Mouse (Mus musculus) heart, embryonic 14.5 days (tissue): Measurements from ENCODE around the gene Olfr1443. TPM values are rescaled to one million over a fixed set of nuclear protein-coding genes. Genes with fewer than 3 reads are reported as not detected.
"Not testable (repeated sequence)": the region's sequence is repeated elsewhere in the genome, so short reads cannot be mapped to it uniquely, and the experiment has no call there.

ENCODE experiments used
- ATAC-seq: fragments of 200-750 bp; cut with Nextera tagmentation; 2 replicates; pipeline ENCODE4 v1.8.0; 2017; ENCODE audit warnings: low read depth, moderate TSS enrichment; ENCODE audit not compliant: insufficient number of reproducible peaks, insufficient read depth, low FRiP score
- H3K27ac ChIP-seq, 2 experiments: fragments of 200-500 bp in 1 of 2; fragments of 300-500 bp in 1 of 2; sonication (generic) in 1 of 2; replicated peaks in 1 of 2; 2 replicates each; pipeline ENCODE4 v1.5.1; 2012 to 2014; ENCODE audit warnings: low read depth in 2 of 2, low read length in 2 of 2, control low read depth in 1 of 2, mild to moderate bottlenecking in 1 of 2, mixed read lengths in 1 of 2; ENCODE audit not compliant: control insufficient read depth in 1 of 2, insufficient read depth in 1 of 2
- H3K27me3 ChIP-seq: fragments of 300-500 bp; sonication (generic); 2 replicates; pipeline ENCODE4 v1.6.1; 2014; ENCODE audit warnings: mild to moderate bottlenecking, low read length, control low read depth; ENCODE audit not compliant: control insufficient read depth, insufficient read depth
- H3K36me3 ChIP-seq: fragments of 300-500 bp; sonication (generic); 2 replicates; pipeline ENCODE4 v1.6.1; 2014; ENCODE audit warnings: mild to moderate bottlenecking, control low read depth, low read length, mixed read lengths; ENCODE audit not compliant: control insufficient read depth, insufficient read depth
- H3K4me1 ChIP-seq, 2 experiments: fragments of 200-500 bp in 1 of 2; fragments of 300-500 bp in 1 of 2; sonication (generic) in 1 of 2; 2 replicates each; pipeline ENCODE4 v1.6.1; 2012 to 2014; ENCODE audit warnings: low read length in 2 of 2, control low read depth in 1 of 2, mixed read lengths in 1 of 2; ENCODE audit not compliant: control insufficient read depth in 2 of 2, insufficient read depth in 2 of 2
- H3K4me2 ChIP-seq: fragments of 300-500 bp; sonication (generic); 2 replicates; pipeline ENCODE4 v1.6.1; 2014; ENCODE audit warnings: mild to moderate bottlenecking, low read length
- H3K4me3 ChIP-seq, 2 experiments: fragments of 200-500 bp in 1 of 2; fragments of 300-500 bp in 1 of 2; sonication (generic) in 1 of 2; 2 replicates each; pipeline ENCODE4 v1.5.1; 2012 to 2014; ENCODE audit warnings: low read length in 2 of 2, mild to moderate bottlenecking in 2 of 2, control low read depth in 1 of 2, low read depth in 1 of 2, moderate library complexity in 1 of 2; ENCODE audit not compliant: control insufficient read depth in 1 of 2, insufficient read depth in 1 of 2
- H3K9ac ChIP-seq: fragments of 300-500 bp; sonication (generic); 2 replicates; pipeline ENCODE4 v1.6.1; 2014; ENCODE audit warnings: mild to moderate bottlenecking, low read length
- H3K9me3 ChIP-seq: fragments of 300-500 bp; sonication (generic); 2 replicates; pipeline ENCODE4 v1.6.1; 2016; ENCODE audit warnings: low read length, control low read depth; ENCODE audit not compliant: control insufficient read depth
- WGBS: fragments of 180-500 bp; shearing (Covaris S2); extraction: QIAGEN DNeasy Blood & Tissue Kit; methylation state at CpG from one replicate; pipeline ENCODE4 v1.1.7; 2014; 5-methylcytosine and 5-hydroxymethylcytosine counted together
- polyA plus RNA-seq: library from polyadenylated mRNA; unstranded; fragments of >200 nt; fragmentation: Nextera tagmentation; extraction: Ambion mirVana; gene quantifications from 2 replicates; pipeline ENCODE4 v1.2.1, GENCODE M21; 2014

The Olfr1443 gene
- polyA plus RNA-seq, 1 experiment from 2014 or later, result not detected

- ATAC-seq, result no peak
- Histone ChIP-seq H3K27me3 (no peaks in the 10 kb centered on the region), H3K9ac (no peak overlapping the region), H3K36me3 (no peaks in the 10 kb centered on the region), H3K4me3 (no peak overlapping the region), H3K9me3 (no peaks in the 10 kb centered on the region), H3K4me2 (no peak overlapping the region), H3K27ac (no peak overlapping the region), H3K4me1 (no peaks in the 10 kb centered on the region)
Measured at GRCm38 (mm10) chr19:12708986-12709385, 31.1 kb downstream of the Olfr1443 start.

DNA sequence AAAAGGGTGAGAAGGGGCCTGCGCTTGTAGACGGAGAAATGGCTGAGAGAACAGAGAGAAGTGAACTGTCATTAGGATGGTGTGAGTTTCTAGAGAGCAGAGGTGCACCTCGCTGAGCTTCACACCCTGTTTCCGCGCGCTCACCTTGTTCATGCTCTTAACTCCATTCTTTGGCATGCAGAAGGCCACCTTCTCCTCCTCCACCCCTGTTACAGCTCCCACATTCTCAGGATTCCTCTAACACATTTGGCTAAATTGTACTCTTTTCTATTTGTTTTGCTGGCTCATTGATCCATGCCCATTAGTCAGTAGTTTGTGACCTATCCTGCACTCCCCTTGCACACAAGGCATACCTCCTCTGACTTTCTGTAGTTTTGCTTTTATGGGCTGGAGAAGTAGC, 41.3 kb downstream of the Olfr1443 start:
- H3K9ac ChIP-seq, result no peak overlapping the region
- H3K4me1 ChIP-seq, result no peaks in the 10 kb centered on the region
- no peaks in the 10 kb centered on the region for H3K36me3 ChIP-seq
- H3K27ac ChIP-seq, result no peak overlapping the region
- no peaks in the 10 kb centered on the region for H3K27me3 ChIP-seq
- H3K9me3 ChIP-seq, result no peaks in the 10 kb centered on the region
- WGBS, result 77% methylated on average over 6 of the region's 6 CpGs
- no peak overlapping the region for H3K4me3 ChIP-seq
- no peak for ATAC-seq
- H3K4me2 ChIP-seq, result no peak overlapping the region

DNA sequence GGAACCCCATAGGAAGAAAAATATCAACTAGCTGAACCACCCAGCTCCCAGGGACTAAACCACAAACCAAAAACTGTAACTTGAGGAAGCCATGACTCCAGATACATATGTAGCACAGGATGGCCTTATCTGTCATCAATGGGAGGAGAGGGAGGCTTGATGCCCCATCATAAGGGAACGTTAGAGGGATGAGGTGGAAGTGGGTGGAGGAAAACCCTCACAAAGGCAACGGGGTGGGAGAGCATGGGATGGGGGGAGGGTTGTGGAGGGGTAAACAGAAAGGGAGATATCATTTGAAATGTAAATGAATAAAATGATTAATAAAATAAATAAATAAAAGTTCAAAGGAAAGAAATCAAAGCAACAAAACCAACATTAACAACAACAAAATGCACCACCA, 42.6 kb downstream of the Olfr1443 start:
- Histone ChIP-seq H3K4me2 (no peak overlapping the region), H3K36me3 (no peaks in the 10 kb centered on the region), H3K4me3 (no peak overlapping the region), H3K9me3 (no peaks in the 10 kb centered on the region), H3K4me1 (no peaks in the 10 kb centered on the region), H3K9ac (no peak overlapping the region), H3K27me3 (no peaks in the 10 kb centered on the region), H3K27ac (no peak overlapping the region)
- WGBS, result 55% methylated on average over 2 of the region's 2 CpGs
- no peak for ATAC-seq

DNA sequence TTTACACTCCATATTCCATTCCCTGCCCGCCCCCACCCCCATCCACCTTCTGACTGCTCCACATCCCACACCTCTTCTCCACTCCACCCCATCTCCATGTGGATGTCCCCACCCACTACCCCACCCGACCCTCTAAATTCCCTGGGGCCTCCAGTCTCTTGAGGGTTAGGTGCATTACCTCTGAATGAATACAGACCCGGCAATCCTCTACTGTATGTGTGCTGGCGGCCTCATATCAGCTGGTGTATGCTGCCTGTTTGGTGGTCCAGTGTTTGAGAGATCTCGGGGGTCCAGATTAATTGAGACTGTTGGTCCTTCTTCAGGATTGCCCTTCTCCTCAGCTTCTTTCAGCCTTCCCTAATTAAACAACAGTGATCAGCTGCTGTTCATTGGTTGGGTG, 43.0 kb downstream of the Olfr1443 start:
- 83% methylated on average over 5 of the region's 5 CpGs for WGBS
- not testable (repeated sequence) for H3K4me1 ChIP-seq, H3K27ac ChIP-seq, H3K4me2 ChIP-seq, H3K27me3 ChIP-seq, H3K36me3 ChIP-seq, H3K4me3 ChIP-seq, H3K9ac ChIP-seq, ATAC-seq, H3K9me3 ChIP-seq

- H3K4me2 ChIP-seq, H3K4me1 ChIP-seq, H3K9me3 ChIP-seq, H3K9ac ChIP-seq, H3K36me3 ChIP-seq, H3K27ac ChIP-seq, H3K4me3 ChIP-seq, H3K27me3 ChIP-seq, ATAC-seq: not testable (repeated sequence)
- 85% methylated on average over 7 of the region's 7 CpGs for WGBS
Measured at GRCm38 (mm10) chr19:12721596-12721995, 43.7 kb downstream of the Olfr1443 start.

GRCm38 (mm10) chr19:12722308-12722707, 44.4 kb downstream of the Olfr1443 start:
- Histone ChIP-seq H3K9me3 (no peaks in the 10 kb centered on the region), H3K4me1 (no peaks in the 10 kb centered on the region), H3K36me3 (no peaks in the 10 kb centered on the region), H3K4me2 (no peak overlapping the region), H3K27me3 (no peaks in the 10 kb centered on the region), H3K4me3 (no peak overlapping the region), H3K9ac (no peak overlapping the region), H3K27ac (no peak overlapping the region)
- ATAC-seq, result no peak
- WGBS, result 70% methylated on average over 2 of the region's 3 CpGs

GRCm38 (mm10) chr19:12725851-12726250, 47.9 kb downstream of the Olfr1443 start:
- no peak for ATAC-seq
- Histone ChIP-seq H3K4me3 (no peak overlapping the region), H3K4me1 (no peaks in the 10 kb centered on the region), H3K27ac (no peak overlapping the region), H3K9me3 (no peaks in the 10 kb centered on the region), H3K27me3 (no peaks in the 10 kb centered on the region), H3K36me3 (no peaks in the 10 kb centered on the region), H3K9ac (no peak overlapping the region), H3K4me2 (no peak overlapping the region)
- 69% methylated on average over 1 of the region's 1 CpGs for WGBS

GRCm38 (mm10) chr19:12731036-12731435, 53.1 kb downstream of the Olfr1443 start:
- ATAC-seq, result no peak
- Histone ChIP-seq H3K4me3 (no peak overlapping the region), H3K36me3 (no peaks in the 10 kb centered on the region), H3K9ac (no peak overlapping the region), H3K27ac (no peak overlapping the region), H3K9me3 (no peaks in the 10 kb centered on the region), H3K4me1 (no peaks in the 10 kb centered on the region), H3K4me2 (no peak overlapping the region), H3K27me3 (no peaks in the 10 kb centered on the region)
- WGBS, result 55% methylated on average over 1 of the region's 1 CpGs
